Mouse (Mus musculus) midbrain, embryonic 10.5 days (tissue): ENCODE results near the gene Atxn1. TPM values are rescaled to one million over a fixed set of nuclear protein-coding genes. Genes with fewer than 3 reads are reported as not detected.

Source experiments
- DNase-seq: peaks from one replicate; pipeline ENCODE4 v3.0.0-alpha.2; 2017; ENCODE audit warnings: low spot score
- H3K27ac ChIP-seq: fragments of 300-500 bp; sonication (generic); replicated peaks from 2 replicates; pipeline ENCODE4 v1.5.1; 2016; ENCODE audit warnings: mild to moderate bottlenecking
- H3K27me3 ChIP-seq: fragments of 300-500 bp; sonication (generic); 2 replicates; pipeline ENCODE4 v1.6.1; 2016; ENCODE audit warnings: low read depth, mild to moderate bottlenecking; ENCODE audit not compliant: poor library complexity, severe bottlenecking
- H3K36me3 ChIP-seq: fragments of 300-500 bp; sonication (generic); 2 replicates; pipeline ENCODE4 v1.6.1; 2016; ENCODE audit warnings: mild to moderate bottlenecking, moderate library complexity
- H3K4me1 ChIP-seq: fragments of 300-500 bp; sonication (generic); 2 replicates; pipeline ENCODE4 v1.6.1; 2016
- H3K4me3 ChIP-seq: fragments of 300-500 bp; sonication (generic); 2 replicates; pipeline ENCODE4 v1.5.1; 2016; ENCODE audit warnings: mild to moderate bottlenecking, moderate library complexity
- H3K9me3 ChIP-seq: fragments of 300-500 bp; sonication (generic); replicated peaks from 2 replicates; pipeline ENCODE4 v1.6.1; 2016; ENCODE audit warnings: mild to moderate bottlenecking
- WGBS: fragments of 180-500 bp; shearing (Covaris S2); methylation state at CpG from one replicate; pipeline ENCODE4 v1.1.7; 2016; 5-methylcytosine and 5-hydroxymethylcytosine counted together
- polyA plus RNA-seq: library from polyadenylated mRNA; unstranded; fragments of >200 nt; fragmentation: Nextera tagmentation; extraction: Ambion mirVana; gene quantifications from 2 replicates; pipeline ENCODE4 v1.2.1, GENCODE M21; 2016

The Atxn1 gene
- polyA plus RNA-seq, 1 experiment from 2014 or later, result 1.3 TPM

DNA sequence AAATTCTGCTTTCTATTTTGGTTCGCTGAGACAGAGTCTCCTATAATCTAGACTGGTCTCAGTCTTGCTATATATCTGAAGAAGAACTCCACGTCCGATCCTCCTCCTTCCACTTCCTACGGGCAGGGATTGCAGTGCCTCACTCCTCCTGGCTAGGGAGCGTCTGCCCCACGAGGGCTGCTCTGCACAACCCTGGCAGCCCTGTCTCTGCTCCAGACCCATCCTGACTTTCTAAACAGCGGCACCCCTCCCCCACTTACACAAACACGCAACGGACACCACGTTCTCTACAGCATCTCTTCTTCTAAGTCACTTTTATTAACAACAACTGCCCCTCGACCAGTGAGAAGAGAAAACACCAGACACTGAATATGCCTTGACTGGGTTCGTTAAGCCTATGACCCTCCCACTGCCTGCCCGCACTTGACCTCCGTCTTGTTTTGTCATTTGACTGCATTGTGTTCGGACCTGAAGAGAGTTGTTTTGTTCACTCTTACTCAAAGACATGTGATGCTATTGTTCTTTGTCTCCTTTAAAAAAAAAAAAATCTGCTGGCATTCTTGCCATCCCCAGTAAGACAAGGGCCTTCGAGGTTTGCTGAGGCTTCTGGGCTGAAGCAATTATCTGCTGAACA lies 154.9 kb downstream of the Atxn1 start:
- 53% methylated on average over 16 of the region's 16 CpGs for WGBS
- H3K36me3 ChIP-seq, result no peaks in the 10 kb centered on the region
- no peaks in the 10 kb centered on the region for H3K9me3 ChIP-seq
- H3K27ac ChIP-seq, result 0 out of 2 replicates have a peak overlapping the region, but pooled peaks have one; percentile 6
- no peak overlapping the region for H3K4me3 ChIP-seq
- H3K4me1 ChIP-seq, result peaks cover 47% of the 10 kb centered on the region
- no peak for DNase-seq
- H3K27me3 ChIP-seq, result peaks cover 28% of the 10 kb centered on the region

DNA sequence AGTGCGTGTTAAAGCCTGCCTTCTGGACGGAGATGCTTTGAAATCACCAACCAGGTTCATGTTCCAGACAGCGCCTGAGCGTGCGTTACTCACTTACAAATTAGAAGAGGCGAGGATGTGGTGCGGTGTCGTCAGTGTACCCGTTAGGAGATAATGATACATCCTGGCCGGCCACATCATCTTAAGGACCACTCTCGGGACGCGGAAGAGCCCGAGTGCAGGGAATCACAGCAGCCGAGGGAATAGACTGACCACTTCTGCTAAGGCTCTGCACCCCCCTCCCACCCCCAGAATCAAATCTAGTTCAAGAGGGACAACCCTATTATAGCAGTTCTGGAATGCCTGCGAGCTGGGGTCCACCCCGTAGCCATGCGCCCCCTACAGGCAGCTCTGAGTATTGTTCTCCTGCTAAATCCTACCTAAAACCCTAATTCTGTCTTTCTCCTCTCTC lies 157.2 kb downstream of the Atxn1 start:
- no peaks in the 10 kb centered on the region for H3K9me3 ChIP-seq
- H3K27ac ChIP-seq, result no peak overlapping the region; the same call in 1 of the 2 replicates
- 42% methylated on average over 18 of the region's 18 CpGs for WGBS
- peak overlapping the region; percentile 36 for H3K4me3 ChIP-seq
- no peaks in the 10 kb centered on the region for H3K36me3 ChIP-seq
- peaks cover 50% of the 10 kb centered on the region for H3K27me3 ChIP-seq
- peaks cover 47% of the 10 kb centered on the region for H3K4me1 ChIP-seq
- peak; percentile 58 for DNase-seq

DNA sequence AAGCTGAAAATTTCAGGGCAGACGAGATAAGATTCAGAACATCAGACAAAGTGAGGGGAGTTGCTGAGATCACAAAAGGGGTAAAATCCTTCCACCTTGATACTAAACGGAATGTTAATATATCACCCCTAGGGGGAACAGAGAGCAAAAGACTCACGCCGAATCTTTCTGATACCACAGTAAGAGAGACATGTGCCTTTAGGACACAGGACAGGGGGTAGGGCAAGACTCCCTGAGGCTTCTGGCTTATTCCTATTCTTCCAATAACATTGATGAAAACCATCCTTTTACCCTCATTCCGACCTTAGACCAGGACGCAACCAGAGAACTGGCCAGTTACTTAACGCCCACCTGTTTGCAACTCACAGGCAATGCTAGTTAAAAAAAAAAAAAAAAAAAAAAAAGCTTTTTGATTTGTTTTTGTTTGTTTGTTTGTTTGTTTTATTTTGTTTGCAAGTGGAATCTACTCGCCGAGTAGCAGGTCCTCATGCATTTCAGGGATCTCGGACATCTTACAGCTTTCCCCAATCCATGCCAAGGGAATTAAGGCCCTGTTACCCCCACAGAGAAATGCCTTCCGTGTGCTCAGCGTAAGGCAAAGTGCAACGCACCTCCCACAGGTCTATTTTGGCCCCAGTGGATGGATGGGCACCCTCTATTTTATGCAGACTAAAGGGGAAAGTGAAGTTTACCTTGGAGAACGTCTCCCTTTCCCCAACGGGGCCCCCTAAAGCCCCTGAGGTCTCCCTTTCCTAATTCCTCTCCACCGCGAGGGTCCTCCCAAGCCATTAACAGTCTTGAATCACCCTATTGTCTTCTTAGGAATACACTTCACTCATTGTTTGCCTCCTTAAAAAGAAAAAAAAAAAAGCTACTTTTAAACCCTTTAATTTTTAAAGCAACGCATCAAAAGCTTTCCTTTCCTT lies 157.9 kb downstream of the Atxn1 start:
- Histone ChIP-seq H3K4me3 (peak overlapping the region; percentile 36; the same call in 1 of the 2 replicates), H3K4me1 (peaks cover 47% of the 10 kb centered on the region), H3K27ac (no peak overlapping the region; the same call in 1 of the 2 replicates), H3K36me3 (no peaks in the 10 kb centered on the region), H3K9me3 (no peaks in the 10 kb centered on the region), H3K27me3 (peaks cover 52% of the 10 kb centered on the region)
- DNase-seq, result no peak
- WGBS, result 35% methylated on average over 18 of the region's 18 CpGs

DNA sequence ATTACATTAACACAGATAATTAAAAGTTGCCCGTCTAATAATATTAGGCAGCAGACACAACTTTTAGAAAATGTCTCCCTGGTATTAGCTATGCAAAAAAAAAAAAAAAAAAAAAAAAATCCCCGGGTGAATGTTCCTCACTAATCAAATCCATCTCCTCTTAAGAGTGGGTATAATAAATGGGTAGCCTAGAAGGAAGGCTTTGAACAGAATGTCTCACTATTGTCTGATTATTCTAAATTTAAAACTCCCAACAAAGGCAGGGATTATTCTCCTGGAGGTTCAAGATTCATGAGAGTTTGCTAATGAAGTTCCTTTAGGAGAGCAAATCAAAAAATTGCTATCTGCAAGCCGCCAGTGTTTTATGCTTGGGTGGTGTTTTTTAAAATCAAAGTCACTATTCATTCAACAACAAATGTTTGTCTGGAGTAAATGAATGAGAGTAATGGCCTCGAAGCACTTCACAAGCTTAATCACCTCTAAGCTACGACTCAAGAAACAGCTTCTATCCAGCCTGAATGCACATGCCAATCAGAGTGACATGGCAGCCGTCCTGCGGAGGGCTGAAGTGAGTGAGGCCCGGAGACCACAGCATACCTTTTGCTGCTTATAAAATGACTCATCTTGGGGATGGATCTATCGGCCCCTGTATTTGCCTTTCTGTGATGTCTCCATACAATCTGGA lies 158.8 kb downstream of the Atxn1 start:
- DNase-seq, result peak; percentile 36
- Histone ChIP-seq H3K27ac (no peak overlapping the region), H3K27me3 (peaks cover 49% of the 10 kb centered on the region), H3K36me3 (no peaks in the 10 kb centered on the region), H3K9me3 (no peaks in the 10 kb centered on the region), H3K4me3 (no peak overlapping the region), H3K4me1 (peaks cover 47% of the 10 kb centered on the region)
- 24% methylated on average over 9 of the region's 9 CpGs for WGBS

DNA sequence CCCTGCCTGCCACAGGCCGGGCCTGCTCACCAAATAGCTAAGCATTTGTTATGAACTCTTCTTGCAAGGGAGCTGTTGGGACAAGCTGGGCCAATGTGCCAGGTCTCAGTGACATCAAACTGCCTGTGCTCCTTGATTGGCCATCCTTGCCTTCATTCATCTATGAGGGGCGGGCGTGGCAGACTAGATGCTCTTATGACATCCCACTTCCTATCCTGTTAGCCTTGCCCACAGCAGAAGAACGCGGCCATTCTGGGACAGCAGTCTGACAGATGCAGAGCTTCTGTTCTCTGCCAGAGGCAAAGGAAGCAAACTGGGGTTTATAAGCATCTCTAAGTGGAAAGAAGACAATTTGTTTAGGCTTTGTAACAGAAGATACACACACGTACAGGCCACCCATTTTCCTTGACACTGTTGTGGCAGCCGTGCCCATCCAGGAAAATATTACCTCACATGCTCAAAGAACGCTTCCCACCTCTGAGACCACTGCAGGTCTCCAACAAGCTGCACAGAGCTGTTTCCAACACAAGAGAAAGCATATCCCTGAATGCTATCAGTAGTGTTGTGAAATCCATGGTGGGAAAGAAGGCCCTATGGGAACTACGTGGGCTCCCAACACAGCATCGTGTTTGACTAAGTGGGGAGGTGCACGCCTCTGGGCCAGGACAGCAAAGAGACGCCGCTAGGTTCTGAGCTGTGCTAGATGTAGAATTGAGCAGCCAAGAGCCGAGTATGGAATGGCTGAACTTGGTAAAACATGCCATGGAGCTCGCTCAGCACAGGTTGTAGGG lies 162.0 kb downstream of the Atxn1 start:
- no peak for DNase-seq
- Histone ChIP-seq H3K4me3 (no peak overlapping the region), H3K27ac (no peak overlapping the region), H3K9me3 (no peaks in the 10 kb centered on the region), H3K4me1 (peaks cover 27% of the 10 kb centered on the region), H3K36me3 (no peaks in the 10 kb centered on the region), H3K27me3 (peaks cover 26% of the 10 kb centered on the region)
- WGBS, result 91% methylated on average over 15 of the region's 15 CpGs

DNA sequence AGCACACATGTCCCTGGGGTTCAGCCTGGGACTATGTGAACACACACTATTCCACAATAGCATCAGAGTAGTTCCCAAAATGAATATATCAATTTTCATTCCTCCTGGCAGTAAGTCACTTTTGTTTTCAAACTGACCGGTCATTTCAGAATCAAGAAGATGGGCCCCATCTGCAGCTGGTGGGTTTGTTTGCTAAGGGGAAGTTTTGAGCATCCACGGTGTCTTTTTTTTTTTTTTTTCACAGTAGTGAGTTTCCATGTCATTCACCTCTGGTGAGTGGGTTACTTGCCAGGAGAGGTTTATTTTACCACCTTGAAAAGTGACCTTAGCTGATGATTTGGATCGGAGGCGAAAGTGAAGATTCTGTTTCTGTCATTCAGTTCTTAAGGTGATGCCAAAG lies 166.6 kb downstream of the Atxn1 start:
- Histone ChIP-seq H3K36me3 (no peaks in the 10 kb centered on the region), H3K27me3 (peaks cover 8% of the 10 kb centered on the region), H3K4me3 (no peak overlapping the region), H3K4me1 (no peaks in the 10 kb centered on the region), H3K9me3 (no peaks in the 10 kb centered on the region), H3K27ac (no peak overlapping the region)
- DNase-seq, result no peak
- 91% methylated on average over 4 of the region's 4 CpGs for WGBS

DNA sequence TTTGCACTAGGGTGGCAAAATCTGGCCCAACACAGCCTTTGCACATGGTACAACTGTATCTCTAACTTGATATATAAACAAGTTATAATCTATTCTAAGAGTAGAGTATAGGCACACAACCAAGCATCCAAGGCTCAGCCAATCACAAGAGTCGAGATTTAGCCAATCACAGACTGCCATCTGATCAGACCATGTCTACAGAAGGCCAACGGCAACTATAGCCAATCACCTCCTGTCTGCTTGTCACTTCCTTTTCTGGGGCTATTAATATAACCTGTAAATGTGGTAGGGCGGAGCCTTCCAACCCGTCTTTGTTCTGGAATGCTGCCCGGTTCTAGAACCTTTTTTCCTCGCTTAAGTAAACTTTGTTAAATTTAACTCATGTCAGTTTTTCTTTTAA lies 167.1 kb downstream of the Atxn1 start:
- H3K4me3 ChIP-seq, result no peak overlapping the region
- H3K27me3 ChIP-seq, result peaks cover 3% of the 10 kb centered on the region
- H3K9me3 ChIP-seq, result no peaks in the 10 kb centered on the region
- no peak overlapping the region for H3K27ac ChIP-seq
- DNase-seq, result no peak
- H3K4me1 ChIP-seq, result no peaks in the 10 kb centered on the region
- no peaks in the 10 kb centered on the region for H3K36me3 ChIP-seq
- 91% methylated on average over 6 of the region's 6 CpGs for WGBS

DNA sequence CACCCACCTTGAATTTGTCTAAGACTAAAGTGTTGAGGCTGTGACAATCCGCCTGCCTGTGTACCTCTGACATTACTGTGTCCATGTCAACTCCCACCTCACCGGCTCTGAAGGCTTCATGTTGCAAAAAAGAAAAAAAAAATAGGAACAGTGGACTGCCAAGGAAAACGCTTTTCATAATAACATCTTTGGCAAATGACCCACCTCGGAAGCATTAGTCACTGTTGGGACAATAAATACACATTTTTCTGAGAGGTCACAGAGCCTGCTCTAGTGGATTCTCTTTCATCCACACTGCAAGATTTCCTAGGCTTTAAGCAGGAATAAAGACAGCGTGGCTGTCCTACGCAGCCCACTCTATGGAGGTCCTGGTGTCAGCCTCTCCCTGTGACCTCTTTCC lies 168.5 kb downstream of the Atxn1 start:
- DNase-seq, result no peak
- Histone ChIP-seq H3K9me3 (no peaks in the 10 kb centered on the region), H3K27me3 (no peaks in the 10 kb centered on the region), H3K36me3 (no peaks in the 10 kb centered on the region), H3K4me1 (no peaks in the 10 kb centered on the region), H3K27ac (no peak overlapping the region), H3K4me3 (no peak overlapping the region)
- 85% methylated on average over 6 of the region's 6 CpGs for WGBS

DNA sequence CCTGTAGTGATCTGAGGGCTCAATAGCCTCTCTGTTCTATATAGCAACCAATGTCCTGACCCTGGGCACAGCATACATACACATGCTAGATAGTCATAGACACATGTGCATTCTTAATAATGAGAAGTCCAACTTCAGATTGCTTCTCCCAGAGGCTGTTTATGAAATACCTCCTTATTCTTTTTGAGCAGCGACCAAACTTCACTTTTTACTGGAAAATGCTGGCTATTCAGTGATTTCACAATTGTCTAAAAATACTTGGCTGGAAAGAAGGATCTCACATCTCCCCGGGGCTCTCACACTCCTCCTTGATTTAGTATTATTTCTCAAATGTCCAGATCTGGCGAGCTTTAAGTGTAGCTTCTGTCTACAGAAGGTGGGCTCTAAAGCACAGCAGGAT lies 171.0 kb downstream of the Atxn1 start:
- no peaks in the 10 kb centered on the region for H3K27me3 ChIP-seq
- no peaks in the 10 kb centered on the region for H3K9me3 ChIP-seq
- no peak for DNase-seq
- H3K4me3 ChIP-seq, result no peak overlapping the region
- no peaks in the 10 kb centered on the region for H3K36me3 ChIP-seq
- no peak overlapping the region for H3K27ac ChIP-seq
- H3K4me1 ChIP-seq, result no peaks in the 10 kb centered on the region
- WGBS, result 79% methylated on average over 3 of the region's 3 CpGs

DNA sequence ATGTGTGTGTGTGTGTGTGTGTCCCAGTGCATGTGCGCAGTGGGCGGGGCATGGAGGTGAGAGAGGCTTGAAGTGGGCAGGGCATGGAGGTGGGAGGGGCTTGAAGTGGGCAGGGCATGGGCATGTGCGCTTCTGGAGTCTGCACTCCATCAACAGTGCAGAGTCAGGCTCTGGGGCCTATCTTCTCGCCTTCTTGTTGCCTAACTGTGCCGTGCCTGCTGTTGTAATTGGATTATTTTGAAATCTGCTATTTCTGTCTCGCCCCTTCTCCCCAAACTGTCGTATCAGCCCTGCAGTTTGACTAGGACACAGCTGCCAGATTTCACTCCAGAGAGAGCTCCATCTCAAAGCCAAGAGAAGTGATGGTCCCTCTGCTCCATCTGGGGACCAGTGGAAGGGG lies 178.4 kb downstream of the Atxn1 start:
- DNase-seq, result no peak
- H3K36me3 ChIP-seq, result no peaks in the 10 kb centered on the region
- whole genome bisulfite sequencing, result 87% methylated on average over 7 of the region's 7 CpGs
- H3K4me1 ChIP-seq, result no peaks in the 10 kb centered on the region
- no peak overlapping the region for H3K27ac ChIP-seq
- H3K4me3 ChIP-seq, result no peak overlapping the region
- no peaks in the 10 kb centered on the region for H3K27me3 ChIP-seq
- H3K9me3 ChIP-seq, result no peaks in the 10 kb centered on the region

DNA sequence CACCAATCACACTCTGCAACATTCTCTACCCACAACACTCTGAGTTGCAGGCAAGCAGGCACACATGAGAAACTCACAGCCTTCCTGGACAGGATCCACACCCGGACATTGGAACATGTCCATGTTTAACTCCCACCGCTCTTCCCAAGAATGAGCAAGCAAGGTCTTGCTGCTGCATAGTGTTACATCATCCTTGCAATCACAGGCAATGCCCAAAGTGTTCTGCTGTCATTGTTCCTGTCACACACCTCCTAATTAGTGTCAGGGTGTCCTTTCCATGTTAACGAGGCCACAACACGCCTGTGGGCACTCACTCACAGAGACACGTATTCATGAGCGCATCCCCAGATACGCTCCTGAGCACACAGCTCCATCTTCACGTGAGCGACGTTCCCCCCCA lies 181.1 kb downstream of the Atxn1 start:
- DNase-seq, result no peak
- H3K4me3 ChIP-seq, result no peak overlapping the region
- H3K36me3 ChIP-seq, result no peaks in the 10 kb centered on the region
- no peaks in the 10 kb centered on the region for H3K27me3 ChIP-seq
- 90% methylated on average over 10 of the region's 10 CpGs for WGBS
- no peaks in the 10 kb centered on the region for H3K9me3 ChIP-seq
- H3K27ac ChIP-seq, result no peak overlapping the region
- H3K4me1 ChIP-seq, result no peaks in the 10 kb centered on the region

DNA sequence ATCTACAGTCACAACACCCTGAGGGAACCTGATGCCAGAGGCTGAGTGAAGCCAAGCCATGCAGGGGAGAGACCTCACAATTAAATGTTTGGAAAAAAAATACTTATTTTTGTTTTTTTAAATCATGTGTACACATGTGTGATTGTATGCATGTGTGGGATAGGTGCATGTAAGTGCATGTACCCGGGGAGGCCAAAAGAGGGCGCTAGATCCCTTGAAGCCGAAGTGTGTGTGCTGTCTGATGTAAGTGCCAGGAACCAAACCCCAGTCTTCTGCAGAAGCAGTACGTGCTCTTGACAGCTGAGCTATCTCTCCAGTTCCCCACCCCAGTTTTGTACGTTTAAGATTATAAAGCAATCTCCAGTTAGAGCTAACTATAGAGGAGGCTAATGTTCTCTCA lies 186.1 kb downstream of the Atxn1 start:
- Histone ChIP-seq H3K27ac (no peak overlapping the region), H3K9me3 (no peaks in the 10 kb centered on the region), H3K4me1 (0 out of 2 replicates have a peak, but pooled peaks cover 2% of the 10 kb centered on the region), H3K36me3 (no peaks in the 10 kb centered on the region), H3K4me3 (no peak overlapping the region), H3K27me3 (no peaks in the 10 kb centered on the region)
- 92% methylated on average over 5 of the region's 5 CpGs for WGBS
- no peak for DNase-seq
